Mouse (Mus musculus): ENCODE measurements around the gene Pde11a.

DNA sequence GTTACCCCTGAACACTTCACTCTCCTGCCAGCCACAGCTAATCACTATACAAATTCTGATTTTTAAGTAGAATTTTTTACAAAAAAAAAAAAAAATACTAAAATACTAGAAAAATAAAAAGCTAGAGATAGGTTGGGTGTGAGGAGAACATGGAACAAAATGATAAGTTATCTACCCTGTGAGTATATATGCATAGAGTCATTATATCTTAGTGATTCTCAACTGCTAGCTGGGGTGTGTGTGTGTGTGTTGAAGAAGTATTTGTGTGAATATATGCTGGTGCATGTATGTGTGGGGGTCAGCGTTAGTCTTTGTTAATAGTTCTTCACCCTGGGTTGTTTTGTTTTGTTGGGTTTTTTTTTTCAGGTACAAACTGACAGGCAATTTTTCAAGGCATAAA is 69.1 kb downstream of the Pde11a start:
- TF ChIP-seq CTCF (conservative IDR thresholded peaks at IDR 0.05; ENCODE audit: low read length): no peak
- TF ChIP-seq POU5F1 (IDR thresholded peaks at IDR 0.05; ENCODE audit: borderline replicate concordance, low read length): no peak
- TF ChIP-seq NANOG (IDR thresholded peaks at IDR 0.05; ENCODE audit: borderline replicate concordance, low read length): no peak

All from E14TG2a.4 (cell line).